Mouse (Mus musculus) embryonic stem cell, embryonic (primary cell): ENCODE data around the gene Fbxw7.

Experiments
- CTCF ChIA-PET, 4 experiments: fragments of 300-600 bp in 2 of 4; fragments of 350-600 bp in 2 of 4; sonication (Branson Sonifier 250); formaldehyde crosslinking; loops; one replicate each; lab custom pipeline; 2022; ENCODE audit warnings: inconsistent platforms in 2 of 4; lab: Charles Lee
- POLR2A ChIA-PET, 4 experiments: fragments of 300-600 bp in 2 of 4; fragments of 350-600 bp in 2 of 4; sonication (Branson Sonifier 250); formaldehyde crosslinking; loops; one replicate each; lab custom pipeline; 2022; ENCODE audit warnings: antibody characterized with exemption in 4 of 4, inconsistent platforms in 1 of 4; lab: Charles Lee

Fbxw7 gene

DNA sequence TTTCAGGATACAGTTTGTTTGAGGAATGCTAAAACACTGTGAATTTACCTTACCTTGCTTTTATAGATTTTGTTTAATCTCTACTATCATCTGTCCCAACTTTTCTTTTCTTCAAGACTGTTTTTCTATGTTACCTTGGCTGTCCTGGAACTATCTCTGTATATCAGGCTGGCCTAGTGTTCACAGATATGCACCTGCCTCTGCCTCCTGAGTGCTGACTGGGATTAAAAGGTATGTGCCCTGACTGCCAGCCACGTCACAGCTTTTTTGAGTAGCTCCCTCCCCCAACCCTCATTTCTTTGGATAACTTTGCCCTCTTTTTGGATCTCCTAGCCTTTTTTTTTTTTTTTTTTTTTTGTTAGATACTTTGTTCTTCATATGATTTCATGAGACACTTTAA lies 1.9 kb downstream of the Fbxw7 start:
- POLR2A ChIA-PET = interaction anchor here in 2 of 4 experiments (0.7 to 1.5 kb wide), 3 partner anchors 28 to 371 kb away, joined by 3 to 5 read pairs (median 3); no protein-coding TSS in a partner anchor
- CTCF ChIA-PET = interaction anchor here in 1 of 4 experiments (0.7 kb wide), 1 partner anchor 247 kb away, joined by 3 read pairs; no protein-coding TSS in a partner anchor

DNA sequence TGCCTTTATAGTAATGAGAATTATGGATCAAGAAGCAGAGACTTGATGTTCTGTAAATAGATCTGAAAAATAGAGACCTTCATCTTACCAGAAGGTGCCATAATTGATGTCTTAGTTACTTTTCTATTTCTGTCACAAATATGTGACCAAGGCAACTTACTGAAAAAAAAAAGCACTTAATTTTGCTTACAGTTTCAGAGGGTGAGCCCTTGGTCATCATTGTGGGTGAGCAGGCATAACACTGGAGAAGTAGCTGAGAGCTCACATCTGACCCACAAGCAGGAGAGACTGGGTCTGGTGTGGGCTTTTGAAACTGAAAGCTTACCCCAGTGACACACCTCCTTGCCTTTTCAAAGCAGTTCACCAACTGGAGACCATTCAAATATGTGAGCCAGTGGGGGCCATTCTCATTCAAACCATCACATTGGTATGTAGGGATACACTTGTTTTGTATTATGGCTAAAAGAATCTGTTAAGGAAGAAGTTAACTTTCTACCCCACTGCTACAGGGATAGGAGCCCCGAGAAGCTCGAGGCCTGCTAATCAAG lies 5.7 kb downstream of the Fbxw7 start:
- CTCF ChIA-PET = interaction anchor here in 2 of 4 experiments (0.6 to 0.7 kb wide), 3 partner anchors 22 to 481 kb away, joined by 3 to 5 read pairs (median 3); no protein-coding TSS in a partner anchor
- POLR2A ChIA-PET = interaction anchor here in 2 of 4 experiments (0.7 to 1.2 kb wide), 3 partner anchors 11 to 156 kb away, joined by 4 to 8 read pairs (median 6); no protein-coding TSS in a partner anchor

DNA sequence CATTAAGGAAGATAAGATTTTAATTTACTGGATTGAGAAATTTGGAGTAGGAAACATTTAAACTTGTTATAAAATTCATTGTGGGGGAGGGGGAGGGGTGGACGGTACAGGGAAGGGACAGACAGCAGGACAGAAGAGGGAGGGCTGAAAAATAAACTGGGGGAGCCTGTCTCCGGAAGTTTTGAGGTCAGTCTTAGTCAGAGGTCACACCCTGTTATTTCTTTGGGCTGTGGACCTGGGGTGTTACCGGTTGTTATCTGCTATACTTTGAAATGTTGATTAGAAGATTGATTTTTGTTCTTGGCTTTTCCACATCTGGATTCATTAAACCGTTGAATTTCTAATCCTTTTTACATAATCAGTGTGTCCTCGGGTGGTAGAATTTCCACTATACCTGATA lies 10.9 kb downstream of the Fbxw7 start:
- ChIA-PET CTCF (no interaction called here), POLR2A (interaction anchor here in 1 of 4 experiments (0.7 to 4.5 kb wide), 4 partner anchors 12 to 27 kb away, joined by 4 to 39 read pairs (median 4); partner anchors contain the start of gene Fbxw7)

- ChIA-PET POLR2A (interaction anchor here in 2 of 4 experiments (1.2 to 1.5 kb wide), 3 partner anchors 8 to 16 kb away, joined by 3 to 8 read pairs (median 5); no protein-coding TSS in a partner anchor), CTCF (no interaction called here)
Measured at GRCm38 (mm10) chr3:84826405-84826804, 11.3 kb downstream of the Fbxw7 start.

GRCm38 (mm10) chr3:84826938-84827337 lies 11.9 kb downstream of the Fbxw7 start:
- CTCF ChIA-PET = interaction anchor here in 3 of 4 experiments (0.5 to 1.4 kb wide), 3 partner anchors 16 to 284 kb away, joined by 4 to 7 read pairs (median 7); no protein-coding TSS in a partner anchor
- POLR2A ChIA-PET = interaction anchor here in 2 of 4 experiments (0.7 to 1.5 kb wide), 7 partner anchors 8 to 922 kb away, joined by 3 to 8 read pairs (median 3); no protein-coding TSS in a partner anchor

DNA sequence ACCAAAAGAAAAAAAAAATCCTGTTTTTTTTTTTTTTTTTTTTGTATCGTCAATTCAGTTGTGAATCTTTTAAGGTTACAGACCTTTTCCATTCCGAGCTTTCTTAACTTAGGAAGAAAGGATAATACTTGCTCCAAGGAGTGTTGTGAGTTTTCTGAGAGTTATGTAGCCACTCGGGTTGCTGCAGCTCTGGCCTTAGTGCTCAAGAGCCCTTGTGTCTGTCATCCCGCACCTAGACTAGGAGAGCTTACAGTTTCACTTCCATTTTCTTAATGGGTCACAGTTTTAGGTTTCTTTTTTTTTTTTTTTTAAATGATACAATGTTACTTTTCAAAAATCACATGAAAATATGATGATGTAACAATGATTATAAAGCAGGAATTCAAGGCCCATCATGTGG lies 12.5 kb downstream of the Fbxw7 start:
- POLR2A ChIA-PET = interaction anchor here in 3 of 4 experiments (0.6 to 1.5 kb wide), 11 partner anchors 9 to 921 kb away, joined by 3 to 8 read pairs (median 3); no protein-coding TSS in a partner anchor

GRCm38 (mm10) chr3:84829366-84829765 lies 14.3 kb downstream of the Fbxw7 start:
- POLR2A ChIA-PET = no interaction called here
- CTCF ChIA-PET = no interaction called here

More for the DNA sequence above, 12.5 kb downstream of the Fbxw7 start:
- CTCF ChIA-PET = interaction anchor here (0.5 to 1.4 kb wide), 6 partner anchors 16 to 1060 kb away, joined by 3 to 7 read pairs (median 5); partner anchors contain the start of genes Glt28d2 (in 1 of the 4) and Gm37240 (in 1 of the 4)

DNA sequence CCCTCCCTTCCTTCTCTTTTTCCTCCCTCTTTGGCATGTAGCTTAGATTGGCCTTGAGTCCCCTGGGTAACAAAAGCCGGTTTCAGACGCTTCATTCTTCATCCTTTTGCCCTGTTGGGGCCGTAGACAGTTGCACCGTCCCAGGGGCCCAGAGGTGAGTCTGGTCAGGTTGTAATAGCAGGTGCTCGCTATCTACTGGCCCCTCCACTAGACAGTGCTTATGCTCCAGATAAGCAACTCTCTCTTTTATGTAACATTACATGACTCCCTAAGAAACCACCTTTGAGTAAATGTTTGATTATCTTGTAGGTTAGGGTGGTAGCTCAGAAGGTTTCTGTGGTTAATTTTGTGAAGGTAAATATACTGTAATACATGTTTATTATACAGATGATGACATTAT lies 21.0 kb downstream of the Fbxw7 start:
- CTCF ChIA-PET = interaction anchor here in 1 of 4 experiments (0.5 kb wide), 1 partner anchor 123 kb away, joined by 3 read pairs; no protein-coding TSS in a partner anchor
- POLR2A ChIA-PET = no interaction called here

DNA sequence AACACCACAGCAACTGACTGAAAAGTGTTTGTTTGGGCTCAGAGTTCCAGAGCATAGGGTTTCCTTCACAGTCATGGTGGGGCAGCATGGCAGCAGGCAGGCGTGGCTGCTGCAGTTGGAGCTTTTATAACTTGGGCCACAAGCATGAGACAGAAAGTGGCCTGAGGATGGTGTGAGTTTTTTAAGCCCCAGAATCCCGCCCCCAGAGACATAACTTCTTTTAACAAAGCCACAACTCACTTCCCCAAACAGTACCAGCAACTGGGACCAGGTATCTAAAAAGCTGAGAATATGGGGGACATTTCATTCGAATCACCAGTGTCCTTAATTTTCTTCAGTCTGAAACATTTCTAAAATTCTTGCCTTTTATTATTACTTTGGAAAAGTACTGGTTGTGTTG lies 22.9 kb downstream of the Fbxw7 start:
- CTCF ChIA-PET = interaction anchor here in 1 of 4 experiments (0.6 kb wide), 2 partner anchors 18 to 463 kb away, joined by 3 to 4 read pairs; no protein-coding TSS in a partner anchor
- POLR2A ChIA-PET = interaction anchor here in 1 of 4 experiments (0.5 to 1.3 kb wide), 4 partner anchors 13 to 347 kb away, joined by 3 to 4 read pairs (median 4); no protein-coding TSS in a partner anchor

- CTCF ChIA-PET = interaction anchor here in 1 of 4 experiments (0.5 kb wide), 1 partner anchor 946 kb away, joined by 5 read pairs; no protein-coding TSS in a partner anchor
- POLR2A ChIA-PET = interaction anchor here in 3 of 4 experiments (0.6 to 2.0 kb wide), 7 partner anchors 12 to 203 kb away, joined by 3 to 7 read pairs (median 3); partner anchors contain the start of gene Fbxw7 (in 1 of the 3)
Measured at GRCm38 (mm10) chr3:84839499-84839898, 24.4 kb downstream of the Fbxw7 start.

GRCm38 (mm10) chr3:84841271-84841670 lies 26.2 kb downstream of the Fbxw7 start:
- CTCF ChIA-PET = no interaction called here
- POLR2A ChIA-PET = interaction anchor here in 3 of 4 experiments (0.5 to 1.3 kb wide), 3 partner anchors 26 to 28 kb away, joined by 3 to 7 read pairs (median 3); partner anchors contain the start of gene Fbxw7 (in 1 of the 3)

GRCm38 (mm10) chr3:84842793-84843192 lies 27.7 kb downstream of the Fbxw7 start:
- ChIA-PET POLR2A (interaction anchor here in 3 of 4 experiments (0.6 to 1.6 kb wide), 8 partner anchors 11 to 752 kb away, joined by 3 to 5 read pairs (median 4); partner anchors contain the start of gene Fbxw7 (in 1 of the 3)), CTCF (interaction anchor here (0.6 to 1.9 kb wide), 11 partner anchors 10 to 659 kb away, joined by 3 to 11 read pairs (median 4); no protein-coding TSS in a partner anchor)

DNA sequence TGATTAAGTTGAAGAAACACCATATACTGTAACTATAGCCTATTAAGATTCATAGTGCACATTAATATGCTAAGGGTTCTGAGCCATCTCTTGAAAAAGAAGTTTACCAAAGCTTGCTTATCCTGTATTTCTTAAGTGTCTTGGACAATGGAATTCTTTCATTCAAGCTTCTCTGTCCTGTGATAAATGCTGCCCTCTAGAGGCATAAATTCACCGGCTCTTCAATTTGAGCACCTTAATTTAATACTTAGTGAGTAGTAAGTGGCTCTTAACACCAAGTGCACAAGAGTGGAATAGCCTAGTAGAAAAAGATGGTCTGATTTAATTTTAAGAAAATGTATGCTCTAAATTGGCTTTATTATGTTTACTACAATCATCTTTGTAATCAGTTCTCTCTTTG lies 28.5 kb downstream of the Fbxw7 start:
- POLR2A ChIA-PET = interaction anchor here in 3 of 4 experiments (0.6 to 1.6 kb wide), 7 partner anchors 9 to 751 kb away, joined by 3 to 5 read pairs (median 4); partner anchors contain the start of gene Fbxw7 (in 1 of the 3)
- CTCF ChIA-PET = interaction anchor here (0.5 to 1.9 kb wide), 23 partner anchors 10 to 660 kb away, joined by 3 to 11 read pairs (median 3); partner anchors contain the start of gene Arfip1 (in 1 of the 4)

GRCm38 (mm10) chr3:84848798-84849197 lies 33.7 kb downstream of the Fbxw7 start:
- CTCF ChIA-PET = no interaction called here
- POLR2A ChIA-PET = no interaction called here

- ChIA-PET CTCF (interaction anchor here in 1 of 4 experiments (0.7 kb wide), 1 partner anchor 495 kb away, joined by 3 read pairs; no protein-coding TSS in a partner anchor), POLR2A (interaction anchor here in 2 of 4 experiments (0.6 to 1.7 kb wide), 2 partner anchors 11 to 197 kb away, joined by 3 to 4 read pairs; no protein-coding TSS in a partner anchor)
Measured at GRCm38 (mm10) chr3:84850418-84850817, 35.4 kb downstream of the Fbxw7 start.

DNA sequence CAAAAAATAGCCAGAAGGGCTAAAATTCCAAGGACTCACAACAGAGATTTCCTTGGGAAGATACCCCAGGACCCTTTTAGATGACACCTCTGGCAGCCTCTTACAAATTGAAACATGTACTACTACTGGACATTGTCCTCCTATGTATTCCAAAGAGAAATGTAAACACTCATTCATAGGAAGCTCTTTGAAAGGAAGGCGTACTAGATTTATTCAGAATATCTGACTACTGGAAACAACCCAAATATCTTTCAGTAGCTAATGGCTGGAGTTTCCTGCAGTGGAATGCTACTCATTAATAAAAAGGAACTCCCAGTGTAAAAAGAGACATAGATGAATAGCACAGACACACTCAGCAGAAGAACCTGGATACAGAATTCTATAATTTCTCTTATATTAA lies 36.7 kb downstream of the Fbxw7 start:
- ChIA-PET CTCF (no interaction called here), POLR2A (interaction anchor here in 2 of 4 experiments (0.6 to 1.7 kb wide), 5 partner anchors 8 to 178 kb away, joined by 3 to 4 read pairs (median 4); no protein-coding TSS in a partner anchor)

DNA sequence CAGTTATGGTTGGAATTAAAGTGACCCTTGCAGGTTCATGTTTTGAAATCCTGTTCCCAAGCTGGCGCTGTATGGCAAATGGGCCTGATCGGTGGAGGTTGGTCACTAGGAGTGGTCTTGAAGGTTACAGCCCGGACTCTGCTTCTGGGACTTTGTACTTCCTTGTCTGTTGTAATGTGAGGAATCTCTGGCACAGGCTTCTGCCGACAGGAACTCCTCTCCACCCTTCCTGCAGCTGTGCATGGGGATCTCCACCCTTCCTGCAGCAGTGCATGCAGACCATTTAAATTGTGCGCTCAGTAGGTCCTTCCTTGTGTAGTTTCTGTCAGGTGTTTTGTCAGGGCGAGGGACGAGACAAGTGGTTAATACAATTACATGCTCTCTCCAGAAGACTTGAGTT lies 37.8 kb downstream of the Fbxw7 start:
- ChIA-PET POLR2A (interaction anchor here (0.5 to 1.5 kb wide), 8 partner anchors 21 to 398 kb away, joined by 3 to 5 read pairs (median 4); no protein-coding TSS in a partner anchor), CTCF (interaction anchor here in 3 of 4 experiments (0.8 to 2.1 kb wide), 3 partner anchors 10 to 23 kb away, joined by 3 to 6 read pairs (median 4); no protein-coding TSS in a partner anchor)

GRCm38 (mm10) chr3:84854440-84854839 lies 39.4 kb downstream of the Fbxw7 start:
- POLR2A ChIA-PET = interaction anchor here in 1 of 4 experiments (0.8 to 1.5 kb wide), 3 partner anchors 15 to 201 kb away, joined by 3 read pairs; no protein-coding TSS in a partner anchor
- CTCF ChIA-PET = interaction anchor here in 2 of 4 experiments (1.9 to 2.1 kb wide), 2 partner anchors 11 kb away, joined by 4 to 6 read pairs; no protein-coding TSS in a partner anchor
